Mouse (Mus musculus) forebrain, embryonic 11.5 days (tissue): Measurements from ENCODE around the gene Naga. TPM values are rescaled to one million over a fixed set of nuclear protein-coding genes. Genes with fewer than 3 reads are reported as not detected.
A peak's percentile ranks its signal among the peaks of the same experiment; 100 is the strongest.

ENCODE experiments used
- ATAC-seq: fragments of 200-750 bp; cut with Nextera tagmentation; replicated peaks from 2 replicates; pipeline ENCODE4 v1.8.0; 2017; ENCODE audit warnings: moderate TSS enrichment; ENCODE audit not compliant: low FRiP score
- DNase-seq: peaks from one replicate; pipeline ENCODE4 v3.0.0-alpha.2; 2017; ENCODE audit warnings: low spot score
- H3K27ac ChIP-seq: fragments of 300-500 bp; sonication (generic); 2 replicates; pipeline ENCODE4 v1.5.1; 2014; ENCODE audit warnings: low read depth, low read length
- H3K27me3 ChIP-seq: fragments of 300-500 bp; sonication (generic); 2 replicates; pipeline ENCODE4 v1.6.1; 2014; ENCODE audit warnings: mild to moderate bottlenecking, low read length, mixed read lengths; ENCODE audit not compliant: control insufficient read depth, insufficient read depth
- H3K36me3 ChIP-seq: fragments of 300-500 bp; sonication (generic); 2 replicates; pipeline ENCODE4 v1.6.1; 2014; ENCODE audit warnings: mild to moderate bottlenecking, low read length, moderate library complexity, mixed read lengths; ENCODE audit not compliant: control insufficient read depth, insufficient read depth
- H3K4me1 ChIP-seq: fragments of 300-500 bp; sonication (generic); replicated peaks from 2 replicates; pipeline ENCODE4 v1.6.1; 2014; ENCODE audit warnings: low read length, mixed read lengths; ENCODE audit not compliant: control insufficient read depth, insufficient read depth
- H3K4me2 ChIP-seq: fragments of 300-500 bp; sonication (generic); 2 replicates; pipeline ENCODE4 v1.6.1; 2014; ENCODE audit warnings: low read depth, mild to moderate bottlenecking, low read length, moderate library complexity, mixed read lengths; ENCODE audit not compliant: severe bottlenecking
- H3K4me3 ChIP-seq: fragments of 300-500 bp; sonication (generic); 2 replicates; pipeline ENCODE4 v1.5.1; 2014; ENCODE audit warnings: low read depth, low read length
- H3K9ac ChIP-seq: fragments of 300-500 bp; sonication (generic); 2 replicates; pipeline ENCODE4 v1.6.1; 2014; ENCODE audit warnings: low read length
- H3K9me3 ChIP-seq: fragments of 300-500 bp; sonication (generic); 2 replicates; pipeline ENCODE4 v1.6.1; 2016; ENCODE audit warnings: low read length, mixed read lengths; ENCODE audit not compliant: control insufficient read depth
- WGBS: fragments of 180-500 bp; shearing (Covaris S2); extraction: QIAGEN DNeasy Blood & Tissue Kit; methylation state at CpG from one replicate; pipeline ENCODE4 v1.1.7; 2014; 5-methylcytosine and 5-hydroxymethylcytosine counted together
- polyA plus RNA-seq: library from polyadenylated mRNA; unstranded; fragments of >200 nt; fragmentation: Nextera tagmentation; extraction: Ambion mirVana; gene quantifications from 2 replicates; pipeline ENCODE4 v1.2.1, GENCODE M21; 2014

Gene Naga
- polyA plus RNA-seq, 1 experiment from 2014 or later: 23.5 TPM

- no peak overlapping the region for H3K27ac ChIP-seq
- H3K9ac ChIP-seq: no peak overlapping the region
- H3K4me2 ChIP-seq: peak overlapping the region; percentile 32; the same call in 1 of the 2 replicates
- ATAC-seq (peak; percentile 84), DNase-seq (peak; percentile 76)
- peaks cover 14% of the 10 kb centered on the region; the same call in 1 of the 2 replicates for H3K36me3 ChIP-seq
- peaks cover 8% of the 10 kb centered on the region for H3K4me1 ChIP-seq
- H3K27me3 ChIP-seq: no peaks in the 10 kb centered on the region
- WGBS: 9% methylated on average over 7 of the region's 7 CpGs
- no peak overlapping the region for H3K4me3 ChIP-seq
- no peaks in the 10 kb centered on the region for H3K9me3 ChIP-seq
These were observed 45.4 kb downstream of the Naga start for GRCm38 (mm10) chr15:82293271-82293711.

DNA sequence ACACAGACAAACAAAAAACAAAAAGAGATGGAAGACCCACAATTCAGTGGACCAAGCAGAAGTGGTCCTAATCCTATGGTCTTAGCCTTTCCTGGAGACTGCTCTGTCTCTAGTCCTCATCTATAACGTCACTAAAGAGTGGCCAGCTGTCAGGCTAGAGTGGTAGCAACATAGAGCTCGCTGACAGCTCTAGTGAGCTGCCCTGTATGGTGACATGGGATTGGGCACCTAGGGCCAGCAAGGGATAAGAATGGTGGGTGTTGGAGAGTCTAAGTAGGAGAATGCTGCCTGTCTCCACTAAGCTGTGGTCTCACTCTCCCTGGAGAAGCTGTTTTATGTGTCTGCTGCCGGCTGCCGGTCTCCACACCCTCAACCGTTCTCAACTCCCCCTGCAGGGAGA is 45.9 kb downstream of the Naga start:
- no peak overlapping the region for H3K4me3 ChIP-seq
- peak overlapping the region; percentile 32; the same call in 1 of the 2 replicates for H3K4me2 ChIP-seq
- peaks cover 8% of the 10 kb centered on the region for H3K4me1 ChIP-seq
- H3K27ac ChIP-seq: no peak overlapping the region
- H3K9ac ChIP-seq: no peak overlapping the region
- 37% methylated on average over 5 of the region's 5 CpGs for WGBS
- peaks cover 14% of the 10 kb centered on the region; the same call in 1 of the 2 replicates for H3K36me3 ChIP-seq
- DNase-seq (no peak), ATAC-seq (peak; percentile 57; the same call in 1 of the 2 replicates)
- H3K27me3 ChIP-seq: no peaks in the 10 kb centered on the region
- H3K9me3 ChIP-seq: no peaks in the 10 kb centered on the region

DNA sequence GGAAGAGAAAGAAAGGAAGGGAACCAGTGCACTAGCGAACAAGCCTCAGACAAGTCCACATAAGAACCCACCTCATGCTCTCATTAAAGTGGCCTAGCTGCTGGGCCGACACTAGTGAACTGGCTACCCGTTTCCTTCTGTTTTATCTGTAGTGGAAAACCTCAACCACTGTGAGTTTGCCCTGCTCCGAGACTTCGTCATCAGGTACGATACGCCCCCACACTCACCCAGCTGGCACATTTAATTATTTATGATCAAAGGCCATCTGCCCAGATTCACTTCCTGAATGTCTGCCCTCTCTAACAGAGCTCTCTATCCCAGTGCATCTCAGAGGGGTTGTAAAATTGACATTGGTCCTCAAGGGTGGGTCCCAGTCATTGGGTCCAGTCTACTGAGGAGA is 48.5 kb downstream of the Naga start:
- H3K27me3 ChIP-seq: no peaks in the 10 kb centered on the region
- no peaks in the 10 kb centered on the region for H3K9me3 ChIP-seq
- H3K27ac ChIP-seq: no peak overlapping the region
- no peak overlapping the region for H3K9ac ChIP-seq
- ATAC-seq (no peak), DNase-seq (no peak)
- H3K4me1 ChIP-seq: peaks cover 8% of the 10 kb centered on the region
- H3K4me2 ChIP-seq: no peak overlapping the region
- H3K4me3 ChIP-seq: no peak overlapping the region
- WGBS: 97% methylated on average over 7 of the region's 7 CpGs
- H3K36me3 ChIP-seq: peaks cover 23% of the 10 kb centered on the region; the same call in 1 of the 2 replicates

DNA sequence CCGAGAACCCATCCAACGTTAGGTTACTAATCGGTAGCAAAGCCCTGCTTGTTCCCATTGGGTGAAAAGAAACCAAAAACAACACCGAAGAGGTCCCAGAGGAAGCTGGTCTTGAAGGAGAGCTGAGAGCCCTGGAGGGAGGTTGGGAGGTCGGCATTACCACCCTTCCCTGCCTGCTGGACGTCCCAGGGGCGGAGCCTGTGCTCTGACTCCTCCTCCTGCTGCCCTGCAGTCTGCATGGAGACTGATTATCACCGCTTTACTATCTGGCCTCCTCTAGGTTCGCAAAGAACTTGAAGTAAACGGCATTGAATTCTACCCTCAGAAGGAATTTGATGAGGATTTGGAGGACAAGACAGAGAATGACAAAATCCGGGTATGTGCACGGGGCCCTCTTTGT is 52.6 kb downstream of the Naga start:
- ATAC-seq: no peak
- Histone ChIP-seq H3K36me3 (peaks cover 31% of the 10 kb centered on the region; the same call in 1 of the 2 replicates), H3K9me3 (no peaks in the 10 kb centered on the region), H3K9ac (no peak overlapping the region), H3K4me2 (no peak overlapping the region), H3K4me1 (no peaks in the 10 kb centered on the region), H3K4me3 (no peak overlapping the region), H3K27me3 (no peaks in the 10 kb centered on the region), H3K27ac (no peak overlapping the region)
- DNase-seq: no peak
- 72% methylated on average over 12 of the region's 12 CpGs for WGBS

DNA sequence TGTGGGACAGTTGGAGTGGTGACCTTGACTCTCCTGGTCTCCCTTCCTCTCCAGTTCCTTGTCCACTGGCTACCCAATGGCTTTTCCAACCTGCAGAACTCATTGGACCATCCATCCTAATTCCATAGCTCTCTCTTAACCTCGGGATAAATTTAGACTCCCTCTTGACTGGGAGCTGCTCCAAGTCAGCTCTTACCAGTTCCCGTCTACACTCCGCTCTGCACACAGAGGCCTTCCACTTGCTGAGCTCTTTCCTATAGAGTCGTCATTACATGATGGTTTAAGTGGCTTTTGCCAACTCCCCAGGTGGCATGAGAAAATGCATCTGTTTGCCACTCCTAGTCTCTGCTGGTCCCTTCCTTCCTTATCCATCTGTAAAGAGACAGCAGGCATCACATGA is 58.1 kb downstream of the Naga start:
- H3K4me2 ChIP-seq: no peak overlapping the region
- peaks cover 19% of the 10 kb centered on the region; the same call in 1 of the 2 replicates for H3K36me3 ChIP-seq
- no peak overlapping the region for H3K27ac ChIP-seq
- no peak for ATAC-seq
- peaks cover 6% of the 10 kb centered on the region; the same call in 1 of the 2 replicates for H3K4me1 ChIP-seq
- 86% methylated on average over 4 of the region's 4 CpGs for WGBS
- H3K9ac ChIP-seq: no peak overlapping the region
- no peak for DNase-seq
- no peak overlapping the region for H3K4me3 ChIP-seq
- no peaks in the 10 kb centered on the region for H3K27me3 ChIP-seq
- no peaks in the 10 kb centered on the region for H3K9me3 ChIP-seq

Other genes with a start within 250 kb of the Naga start
- 23.6 and 25.5 TPM in 2 replicates for gene Ccdc134, start 211.0 kb downstream of the Naga start, polyA plus RNA-seq
- 209 and 216 TPM in 2 replicates for gene Srebf2, start 191.7 kb downstream of the Naga start, polyA plus RNA-seq
- 0.87 and 1.2 TPM in 2 replicates for gene Shisa8, start 126.1 kb downstream of the Naga start, polyA plus RNA-seq
- 0.35 and 0.64 TPM in 2 replicates for gene Tnfrsf13c, start 114.6 kb downstream of the Naga start, polyA plus RNA-seq
- 91.6 and 100 TPM in 2 replicates for gene Cenpm, start 94.2 kb downstream of the Naga start, polyA plus RNA-seq
- gene 1500009C09Rik, start 86.5 kb downstream of the Naga start, polyA plus RNA-seq: 2.2 and 2.4 TPM in 2 replicates
- 157 and 162 TPM in 2 replicates for gene Sept3, start 64.0 kb downstream of the Naga start, polyA plus RNA-seq
- 0.19 TPM in 1 of 2 replicates, not detected in the other for gene Wbp2nl, start 40.0 kb downstream of the Naga start, polyA plus RNA-seq
- gene Pheta2, start within 50 bp of the Naga start, polyA plus RNA-seq: 5.0 and 5.4 TPM in 2 replicates
- 236 and 244 TPM in 2 replicates for gene Smdt1, start within 50 bp of the Naga start, polyA plus RNA-seq
- 251 and 275 TPM in 2 replicates for gene Ndufa6, start 15.4 kb upstream of the Naga start, polyA plus RNA-seq
- gene Cyp2d22, start 41.3 kb upstream of the Naga start, polyA plus RNA-seq: 2.5 and 3.6 TPM in 2 replicates
- not detected in 2 replicates for gene Cyp2d11, start 55.1 kb upstream of the Naga start, polyA plus RNA-seq
- not detected in 2 replicates for gene Cyp2d10, start 68.3 kb upstream of the Naga start, polyA plus RNA-seq
- not detected in 2 replicates for gene Cyp2d9, start 94.5 kb upstream of the Naga start, polyA plus RNA-seq
- gene Cyp2d12, start 216.1 kb upstream of the Naga start, polyA plus RNA-seq: not detected in 2 replicates